ENCODE assay signal across 8 mouse cellular contexts in genomic region chr13:21855698-21856162, GRCm38 (mm10). TPM values are rescaled to one million over a fixed set of nuclear protein-coding genes. Genes with fewer than 3 reads are reported as not detected.
A peak's percentile ranks its signal among the peaks of the same experiment; 100 is the strongest.
DNase-seq lines count a peak whose midpoint lies in the region; ATAC-seq and TF ChIP-seq lines count a peak whose summit lies in the region.

No protein-coding gene starts in this region.

- H3K79me2 ChIP-seq in liver, adult 2 months (ENCODE audit: control insufficient read depth, insufficient read depth, low read length): no peaks in the 10 kb centered on the region

- DNase-seq in urinary bladder, postnatal 25 days (ENCODE audit: low spot score): peak; percentile 19
- DNase-seq in urinary bladder, adult 2 months (ENCODE audit: low spot score): no peak
- DNase-seq in cerebellum, postnatal 10 days: peak; percentile 56 to 69
- peak; percentile 53 to 79 for DNase-seq in frontal cortex, postnatal 36 days (ENCODE audit: low spot score in 2 of 2)
- peak; percentile 33 for DNase-seq in liver, adult 2 months (ENCODE audit: extremely low read depth, low read depth, low spot score)
- DNase-seq in retina, adult 2 months (ENCODE audit: low read depth, low spot score): peak; percentile 3
- DNase-seq in gastrocnemius, adult 8-10 months (ENCODE audit: low spot score in 2 of 2): no peak

- H3K4me1 ChIP-seq in kidney, embryonic 16.5 days (ENCODE audit: insufficient read depth, low read length): no peaks in the 10 kb centered on the region
- H3K4me1 ChIP-seq in liver, adult 2 months (ENCODE audit: control insufficient read depth, insufficient read depth, low read length): 0 out of 2 replicates have a peak, but pooled peaks cover 2% of the 10 kb centered on the region

- H3K36me3 ChIP-seq in kidney, embryonic 16.5 days (ENCODE audit: insufficient read depth, low read length): no peaks in the 10 kb centered on the region
- H3K36me3 ChIP-seq in liver, adult 2 months (ENCODE audit: control insufficient read depth, insufficient read depth, low read length): no peaks in the 10 kb centered on the region

- TF ChIP-seq POLR2A in liver, adult 2 months (IDR thresholded peaks at IDR 0.05; ENCODE audit: extremely low read depth, insufficient read depth, low read length): no peak

- WGBS in kidney, embryonic 16.5 days: 2% methylated on average over 15 of the region's 15 CpGs
- WGBS in liver, adult 2 months: 11% methylated on average over 15 of the region's 15 CpGs

- no peaks in the 10 kb centered on the region for H3K27me3 ChIP-seq in kidney, embryonic 16.5 days (ENCODE audit: insufficient read depth, low read length)
- no peaks in the 10 kb centered on the region for H3K27me3 ChIP-seq in liver, adult 2 months (ENCODE audit: control insufficient read depth, insufficient read depth, low read length)

- ATAC-seq in kidney, embryonic 16.5 days (ENCODE audit: low FRiP score, low TSS enrichment): peak; percentile 65; the same call in 1 of the 2 replicates

- H3K4me2 ChIP-seq in kidney, embryonic 16.5 days (replicated peaks; ENCODE audit: low read depth, low read length): peak overlapping the region; percentile 62

- no peaks in the 10 kb centered on the region for H3K9me3 ChIP-seq in kidney, embryonic 16.5 days (ENCODE audit: low read length)

- peak overlapping the region; percentile 58 for H3K4me3 ChIP-seq in kidney, embryonic 16.5 days (ENCODE audit: low read length)
- peak overlapping the region; percentile 50 for H3K4me3 ChIP-seq in liver, adult 2 months (ENCODE audit: insufficient read depth, low read depth, low read length)

- H3K27ac ChIP-seq in kidney, embryonic 16.5 days (ENCODE audit: low read length): no peak overlapping the region
- no peak overlapping the region for H3K27ac ChIP-seq in liver, adult 2 months (replicated peaks; ENCODE audit: insufficient read depth, low read depth, low read length)

- H3K9ac ChIP-seq in kidney, embryonic 16.5 days (replicated peaks; ENCODE audit: low read length): peak overlapping the region; percentile 60
- no peak overlapping the region for H3K9ac ChIP-seq in liver, adult 2 months (ENCODE audit: low read depth, low read length)

- TF ChIP-seq CTCF in liver, adult 2 months (IDR thresholded peaks at IDR 0.05; ENCODE audit: low read depth, low read length): no peak

RNA-seq across cellular contexts. Expression of gene Hist1h2br, which starts 22.2 kb away (rescaled TPM):
- polyA plus RNA-seq in urinary bladder, adult 2 months (2012; rRNA removed): 0.73 and 0.88 TPM in 2 replicates
- 22.6 and 26.0 TPM in 2 replicates for polyA plus RNA-seq in kidney, embryonic 16.5 days (2015; fragmentation: Nextera tagmentation; extraction: Ambion mirVana)
- total RNA-seq in liver, adult 2 months (2014; rRNA removed): 0.65 and 1.3 TPM in 2 replicates
- polyA plus RNA-seq in liver, adult 2 months (2012; rRNA removed): 1.0 and 11.9 TPM in 2 replicates
- 10 to 100 TPM; 13.3 to 26.6 (median 21.0) TPM for total RNA-seq in gastrocnemius, adult 8-10 months (2022)

RNA-seq across cellular contexts. Expression of gene Hist1h2ap, which starts 22.4 kb away (rescaled TPM):
- 0.54 and 1.5 TPM in 2 replicates for polyA plus RNA-seq in urinary bladder, adult 2 months (2012; rRNA removed)
- 2,785 and 3,191 TPM in 2 replicates for polyA plus RNA-seq in kidney, embryonic 16.5 days (2015; fragmentation: Nextera tagmentation; extraction: Ambion mirVana)
- total RNA-seq in liver, adult 2 months (2014; rRNA removed): 37.4 and 51.8 TPM in 2 replicates
- 6.3 and 14.0 TPM in 2 replicates for polyA plus RNA-seq in liver, adult 2 months (2012; rRNA removed)
- total RNA-seq in gastrocnemius, adult 8-10 months (2022): 1 to 10 TPM in 2 of 4 experiments, not detected in 2; 1.4 to 2.6 TPM

RNA-seq across cellular contexts. Expression of gene Hist1h4n, which starts 23.7 kb away (rescaled TPM):
- 3.2 and 5.1 TPM in 2 replicates for polyA plus RNA-seq in urinary bladder, adult 2 months (2012; rRNA removed)
- polyA plus RNA-seq in kidney, embryonic 16.5 days (2015; fragmentation: Nextera tagmentation; extraction: Ambion mirVana): 13.6 and 14.5 TPM in 2 replicates
- 336 and 466 TPM in 2 replicates for total RNA-seq in liver, adult 2 months (2014; rRNA removed)
- polyA plus RNA-seq in liver, adult 2 months (2012; rRNA removed): 4.5 and 8.5 TPM in 2 replicates
- 10 to 100 TPM in 1 of 4 experiments, 1 to 10 TPM in 1, not detected in 2; 9.2 to 18.0 TPM for total RNA-seq in gastrocnemius, adult 8-10 months (2022)

RNA-seq across cellular contexts. Expression of gene Hist1h4m, which starts 44.2 kb away (rescaled TPM):
- polyA plus RNA-seq in urinary bladder, adult 2 months (2012; rRNA removed): not detected in 2 replicates
- polyA plus RNA-seq in kidney, embryonic 16.5 days (2015; fragmentation: Nextera tagmentation; extraction: Ambion mirVana): not detected in 2 replicates
- 0.60 and 0.74 TPM in 2 replicates for total RNA-seq in liver, adult 2 months (2014; rRNA removed)
- polyA plus RNA-seq in liver, adult 2 months (2012; rRNA removed): not detected in 2 replicates
- total RNA-seq in gastrocnemius, adult 8-10 months (2022): 10 to 100 TPM; 49.7 to 72.4 (median 56.2) TPM

RNA-seq across cellular contexts. Expression of gene Hist1h2ao, which starts 45.5 kb away (rescaled TPM):
- not detected in 2 replicates for polyA plus RNA-seq in urinary bladder, adult 2 months (2012; rRNA removed)
- polyA plus RNA-seq in kidney, embryonic 16.5 days (2015; fragmentation: Nextera tagmentation; extraction: Ambion mirVana): 2.1 TPM in 1 of 2 replicates, not detected in the other
- total RNA-seq in liver, adult 2 months (2014; rRNA removed): 0.55 TPM in 1 of 2 replicates, not detected in the other
- not detected in 2 replicates for polyA plus RNA-seq in liver, adult 2 months (2012; rRNA removed)
- 1 to 10 TPM in 1 of 4 experiments, not detected in 3; 3.4 TPM for total RNA-seq in gastrocnemius, adult 8-10 months (2022)

Comparison
In these comparisons a context has a peak if more than half of its experiments do, and no peak if none do; other contexts are left out.
1. DNase-seq: peak in urinary bladder, postnatal 25 days (single experiment), cerebellum, postnatal 10 days (2 of 2), frontal cortex, postnatal 36 days (2 of 2), liver, adult 2 months (single experiment) and retina, adult 2 months (single experiment); none in urinary bladder, adult 2 months (single experiment) and gastrocnemius, adult 8-10 months (0 of 2).
2. RNA of gene Hist1h2ap, which starts 22.4 kb away (polyA plus RNA-seq): 2,785 to 3,191 TPM in kidney, embryonic 16.5 days; 6.3 to 14.0 TPM in liver, adult 2 months and 0.54 to 1.5 TPM in urinary bladder, adult 2 months; every median in the first group is over 100 times any median in the second.